Mouse (Mus musculus) megakaryocyte, embryonic 14.5 days (primary cell): Measurements from ENCODE around the gene Tmem63c. TPM values are rescaled to one million over a fixed set of nuclear protein-coding genes. Genes with fewer than 3 reads are reported as not detected.

Experiments
- H3K27me3 ChIP-seq: replicated peaks from 2 replicates; pipeline ENCODE3; 2012; ENCODE audit warnings: inconsistent platforms
- H3K36me3 ChIP-seq: replicated peaks from 2 replicates; pipeline ENCODE3; 2012; ENCODE audit warnings: low read length, inconsistent platforms, mixed read lengths
- H3K4me1 ChIP-seq: 2 replicates; pipeline ENCODE4 v1.6.1; 2012; ENCODE audit warnings: inconsistent platforms
- H3K4me3 ChIP-seq: replicated peaks from 2 replicates; pipeline ENCODE3; 2012; ENCODE audit warnings: moderate library complexity, mild to moderate bottlenecking, inconsistent platforms
- H3K9me3 ChIP-seq: 2 replicates; pipeline ENCODE4 v1.6.1; 2012; ENCODE audit warnings: inconsistent platforms
- FLI1 ChIP-seq: IDR thresholded peaks from 2 replicates; pipeline ENCODE4 v1.6.1; 2012; ENCODE audit warnings: low read length, inconsistent platforms, mixed read lengths
- GATA1 ChIP-seq: IDR thresholded peaks from 3 replicates; pipeline ENCODE4 v1.6.1; 2012; ENCODE audit warnings: mixed read lengths, low read length, inconsistent platforms, borderline replicate concordance
- polyA plus RNA-seq: library from polyadenylated mRNA; stranded (reverse); fragments of >175 nt; gene quantifications from 2 replicates; pipeline ENCODE4 v1.2.3, GENCODE M21; 2012; ENCODE audit warnings: low replicate concordance; ENCODE audit not compliant: insufficient read depth

Gene Tmem63c
- polyA plus RNA-seq, 1 experiment = 0.08 TPM

- no peak for TF ChIP-seq GATA1
- TF ChIP-seq FLI1 = no peak
- H3K27me3 ChIP-seq = peaks cover 50% of the 10 kb centered on the region
- peak overlapping the region; percentile 68 for H3K4me3 ChIP-seq
- H3K4me1 ChIP-seq = no peaks in the 10 kb centered on the region; the same call in 1 of the 2 replicates
- H3K36me3 ChIP-seq = no peaks in the 10 kb centered on the region
- H3K9me3 ChIP-seq = peaks cover 8% of the 10 kb centered on the region; the same call in 1 of the 2 replicates
Observed at GRCm38 (mm10) chr12:86999283-86999820, 21.8 kb upstream of the Tmem63c start.

- Histone ChIP-seq H3K27me3 (peaks cover 46% of the 10 kb centered on the region), H3K4me1 (no peaks in the 10 kb centered on the region; the same call in 1 of the 2 replicates), H3K36me3 (no peaks in the 10 kb centered on the region), H3K9me3 (peaks cover 8% of the 10 kb centered on the region; the same call in 1 of the 2 replicates), H3K4me3 (no peak overlapping the region)
- TF ChIP-seq FLI1 (no peak), GATA1 (no peak)
Observed at GRCm38 (mm10) chr12:87000151-87000839, 20.8 kb upstream of the Tmem63c start.

DNA sequence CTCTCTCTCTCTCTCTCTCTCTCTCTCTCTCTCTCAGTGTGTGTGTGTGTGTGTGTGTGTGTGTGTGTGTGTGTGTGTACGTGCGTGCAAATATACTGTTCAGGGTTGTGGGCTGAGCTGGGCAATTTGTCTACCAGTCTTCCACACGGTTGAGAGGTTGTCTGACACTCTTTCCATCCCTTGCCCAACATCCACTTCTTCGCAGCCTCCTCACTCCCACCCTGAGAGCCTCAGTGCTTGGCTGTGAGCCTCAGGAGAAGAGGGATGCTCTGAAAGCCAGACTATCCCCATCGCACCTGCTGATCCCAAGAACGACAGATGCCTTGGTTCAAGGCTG lies 20.3 kb upstream of the Tmem63c start:
- peaks cover 4% of the 10 kb centered on the region; the same call in 1 of the 2 replicates for H3K9me3 ChIP-seq
- no peak for TF ChIP-seq FLI1
- TF ChIP-seq GATA1 = no peak
- peaks cover 43% of the 10 kb centered on the region for H3K27me3 ChIP-seq
- H3K36me3 ChIP-seq = no peaks in the 10 kb centered on the region
- H3K4me3 ChIP-seq = no peak overlapping the region
- no peaks in the 10 kb centered on the region; the same call in 1 of the 2 replicates for H3K4me1 ChIP-seq

DNA sequence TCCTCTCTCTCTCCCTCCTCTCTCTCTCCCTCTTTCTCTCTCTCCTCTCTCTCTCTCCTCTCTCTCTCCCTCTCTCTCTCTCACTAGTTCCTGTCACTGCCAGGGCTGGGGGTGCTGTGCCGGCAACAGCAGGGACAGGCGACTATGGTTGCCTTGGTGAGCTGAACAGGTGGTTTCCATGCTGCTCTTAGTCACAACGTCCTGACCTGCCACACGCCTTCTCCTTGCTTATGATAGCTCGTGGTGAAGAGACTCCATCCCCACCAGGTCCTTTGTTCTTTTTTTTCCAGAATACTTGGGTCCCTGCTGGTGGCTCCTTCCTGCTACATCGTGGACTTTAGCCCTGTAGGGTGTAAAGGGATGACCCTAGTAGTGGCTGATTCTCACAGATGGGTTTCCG lies 18.9 kb upstream of the Tmem63c start:
- Histone ChIP-seq H3K9me3 (0 out of 2 replicates have a peak, but pooled peaks cover 2% of the 10 kb centered on the region), H3K4me3 (no peak overlapping the region), H3K4me1 (no peaks in the 10 kb centered on the region; the same call in 1 of the 2 replicates), H3K27me3 (peaks cover 44% of the 10 kb centered on the region), H3K36me3 (no peaks in the 10 kb centered on the region)
- no peak for TF ChIP-seq FLI1
- no peak for TF ChIP-seq GATA1

- peaks cover 44% of the 10 kb centered on the region for H3K27me3 ChIP-seq
- TF ChIP-seq FLI1 (no peak), GATA1 (no peak)
- no peak overlapping the region for H3K4me3 ChIP-seq
- 0 out of 2 replicates have a peak, but pooled peaks cover 2% of the 10 kb centered on the region for H3K9me3 ChIP-seq
- H3K36me3 ChIP-seq = no peaks in the 10 kb centered on the region
- no peaks in the 10 kb centered on the region; the same call in 1 of the 2 replicates for H3K4me1 ChIP-seq
Observed at GRCm38 (mm10) chr12:87002815-87003214, 18.3 kb upstream of the Tmem63c start.

GRCm38 (mm10) chr12:87003606-87004005 lies 17.5 kb upstream of the Tmem63c start:
- Histone ChIP-seq H3K9me3 (0 out of 2 replicates have a peak, but pooled peaks cover 2% of the 10 kb centered on the region), H3K4me1 (no peaks in the 10 kb centered on the region; the same call in 1 of the 2 replicates), H3K27me3 (peaks cover 44% of the 10 kb centered on the region), H3K36me3 (no peaks in the 10 kb centered on the region), H3K4me3 (no peak overlapping the region)
- no peak for TF ChIP-seq GATA1
- no peak for TF ChIP-seq FLI1

- no peak overlapping the region for H3K4me3 ChIP-seq
- H3K27me3 ChIP-seq = peaks cover 43% of the 10 kb centered on the region
- TF ChIP-seq GATA1 = no peak
- no peak for TF ChIP-seq FLI1
- no peaks in the 10 kb centered on the region; the same call in 1 of the 2 replicates for H3K4me1 ChIP-seq
- no peaks in the 10 kb centered on the region for H3K9me3 ChIP-seq
- no peaks in the 10 kb centered on the region for H3K36me3 ChIP-seq
Observed at GRCm38 (mm10) chr12:87004596-87004995, 16.5 kb upstream of the Tmem63c start.

- no peaks in the 10 kb centered on the region for H3K36me3 ChIP-seq
- no peak overlapping the region for H3K4me3 ChIP-seq
- no peak for TF ChIP-seq GATA1
- TF ChIP-seq FLI1 = no peak
Observed at GRCm38 (mm10) chr12:87017041-87017440, 4.1 kb upstream of the Tmem63c start.

GRCm38 (mm10) chr12:87018756-87019155 lies 2.4 kb upstream of the Tmem63c start:
- H3K4me3 ChIP-seq = no peak overlapping the region
- H3K4me1 ChIP-seq = no peaks in the 10 kb centered on the region
- peaks cover 6% of the 10 kb centered on the region; the same call in 1 of the 2 replicates for H3K9me3 ChIP-seq
- H3K36me3 ChIP-seq = no peaks in the 10 kb centered on the region
- peaks cover 29% of the 10 kb centered on the region for H3K27me3 ChIP-seq
- TF ChIP-seq FLI1 = no peak

More at GRCm38 (mm10) chr12:87017041-87017440, 4.1 kb upstream of the Tmem63c start:
- Histone ChIP-seq H3K9me3 (peaks cover 6% of the 10 kb centered on the region; the same call in 1 of the 2 replicates), H3K4me1 (no peaks in the 10 kb centered on the region), H3K27me3 (peaks cover 17% of the 10 kb centered on the region)

DNA sequence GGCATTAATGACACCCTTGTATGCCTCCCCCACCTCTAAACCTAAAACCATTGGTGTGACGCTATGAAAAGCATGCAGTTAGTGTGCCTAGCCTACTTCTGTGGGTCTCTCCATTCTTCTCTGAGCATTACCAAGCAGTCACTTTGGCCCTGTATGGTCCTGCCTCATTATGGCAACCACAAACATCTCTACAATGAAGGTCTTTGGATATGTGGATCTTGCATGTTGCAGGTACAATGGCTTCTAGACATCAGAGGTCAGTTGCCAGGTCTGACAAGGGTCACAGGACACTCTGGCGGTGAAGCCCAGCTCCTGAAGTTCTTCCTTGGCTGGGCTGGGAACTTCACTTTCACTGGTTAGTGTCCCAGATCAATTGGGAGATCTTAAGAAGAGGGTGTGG lies 866 bp downstream of the Tmem63c start:
- Histone ChIP-seq H3K4me1 (peaks cover 11% of the 10 kb centered on the region), H3K27me3 (peaks cover 53% of the 10 kb centered on the region), H3K36me3 (no peaks in the 10 kb centered on the region), H3K4me3 (no peak overlapping the region), H3K9me3 (0 out of 2 replicates have a peak, but pooled peaks cover 4% of the 10 kb centered on the region)
- TF ChIP-seq FLI1 = no peak
- TF ChIP-seq GATA1 = no peak
